Mouse (Mus musculus) liver, postnatal 0 days (tissue): ENCODE data around the gene Fam71b. TPM values are rescaled to one million over a fixed set of nuclear protein-coding genes. Genes with fewer than 3 reads are reported as not detected.
A peak's percentile ranks its signal among the peaks of the same experiment; 100 is the strongest.

Experiments used
- ATAC-seq: fragments of 200-750 bp; cut with Nextera tagmentation; 2 replicates; pipeline ENCODE4 v1.8.0; 2017; ENCODE audit warnings: mild to moderate bottlenecking, moderate library complexity
- DNase-seq: peaks from one replicate; pipeline ENCODE4 v3.0.0-alpha.2; 2016
- H3K27ac ChIP-seq: fragments of 300-500 bp; sonication (generic); 2 replicates; pipeline ENCODE4 v1.5.1; 2014; ENCODE audit warnings: antibody characterized with exemption, moderate library complexity, mild to moderate bottlenecking, low read depth
- H3K27me3 ChIP-seq: fragments of 300-500 bp; sonication (generic); 2 replicates; pipeline ENCODE4 v1.6.1; 2014; ENCODE audit warnings: low read length, control low read depth, mixed read lengths; ENCODE audit not compliant: insufficient read depth
- H3K36me3 ChIP-seq: fragments of 300-500 bp; sonication (generic); replicated peaks from 2 replicates; pipeline ENCODE4 v1.6.1; 2014; ENCODE audit warnings: mild to moderate bottlenecking, control low read depth, low read length, moderate library complexity, mixed read lengths; ENCODE audit not compliant: insufficient read depth
- H3K4me1 ChIP-seq: fragments of 300-500 bp; sonication (generic); 2 replicates; pipeline ENCODE4 v1.6.1; 2014; ENCODE audit warnings: antibody characterized with exemption, mild to moderate bottlenecking, control low read depth; ENCODE audit not compliant: insufficient read depth
- H3K4me2 ChIP-seq: fragments of 300-500 bp; sonication (generic); 2 replicates; pipeline ENCODE4 v1.6.1; 2014; ENCODE audit warnings: low read depth, mild to moderate bottlenecking, low read length, moderate library complexity, mixed read lengths
- H3K4me3 ChIP-seq: fragments of 300-500 bp; sonication (generic); 2 replicates; pipeline ENCODE4 v1.5.1; 2014; ENCODE audit warnings: low read depth, low read length
- H3K9ac ChIP-seq: fragments of 300-500 bp; sonication (generic); replicated peaks from 2 replicates; pipeline ENCODE4 v1.6.1; 2014; ENCODE audit warnings: mild to moderate bottlenecking, moderate library complexity
- H3K9me3 ChIP-seq: fragments of 300-500 bp; sonication (generic); 2 replicates; pipeline ENCODE4 v1.6.1; 2016; ENCODE audit warnings: mild to moderate bottlenecking, control low read depth, low read length, mixed read lengths
- CTCF ChIP-seq: sonication (generic); IDR thresholded peaks from 2 replicates; pipeline ENCODE4 v1.5.1; 2016; ENCODE audit warnings: antibody characterized with exemption, low read depth
- EP300 ChIP-seq: IDR thresholded peaks from 2 replicates; pipeline ENCODE4 v1.6.1; 2016; ENCODE audit warnings: antibody characterized with exemption, low read depth, mild to moderate bottlenecking
- WGBS: fragments of 180-500 bp; shearing (Covaris S2); extraction: QIAGEN DNeasy Blood & Tissue Kit; methylation state at CpG from one replicate; pipeline ENCODE4 v1.1.7; 2014; ENCODE audit not compliant: insufficient replicate concordance; 5-methylcytosine and 5-hydroxymethylcytosine counted together
- polyA plus RNA-seq: library from polyadenylated mRNA; unstranded; fragments of >200 nt; fragmentation: Nextera tagmentation; extraction: Ambion mirVana; gene quantifications from 2 replicates; pipeline ENCODE4 v1.2.1, GENCODE M21; 2015

Gene Fam71b
- polyA plus RNA-seq, 1 experiment from 2014 or later, result not detected

DNA sequence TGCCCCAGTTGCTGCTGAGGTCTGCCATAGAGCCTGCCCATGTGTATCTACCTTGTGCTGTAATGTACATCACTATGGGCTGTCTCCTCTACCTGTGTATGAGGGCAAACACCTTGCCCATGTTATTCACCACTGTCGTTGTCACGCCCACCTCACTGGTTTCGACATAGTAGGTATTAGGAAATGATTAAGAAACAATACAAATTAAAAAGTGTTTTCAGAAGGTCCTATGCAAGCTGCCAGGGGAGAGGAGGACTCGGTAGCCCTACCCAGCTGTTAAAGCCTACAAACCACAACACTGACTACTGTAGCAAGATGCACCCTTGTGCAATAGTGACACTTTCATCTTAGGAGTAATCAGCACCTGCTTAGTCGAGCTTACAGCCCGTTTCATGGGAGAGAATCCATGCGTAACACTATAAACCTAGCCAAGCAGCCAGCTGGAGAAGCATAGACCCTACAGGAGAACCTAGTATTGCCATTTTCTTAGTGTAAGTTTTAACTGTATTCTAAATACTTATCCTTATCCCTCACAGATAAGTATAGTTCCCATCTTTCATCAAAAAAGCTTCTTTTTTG lies 16.2 kb upstream of the Fam71b start:
- Histone ChIP-seq H3K4me1 (peaks cover 21% of the 10 kb centered on the region), H3K4me3 (no peak overlapping the region), H3K9ac (no peak overlapping the region), H3K4me2 (no peak overlapping the region), H3K9me3 (no peaks in the 10 kb centered on the region), H3K27ac (peak overlapping the region; percentile 37), H3K36me3 (no peaks in the 10 kb centered on the region), H3K27me3 (no peaks in the 10 kb centered on the region)
- ATAC-seq, result peak; percentile 36
- no peak for TF ChIP-seq CTCF
- TF ChIP-seq EP300, result no peak
- DNase-seq, result no peak
- WGBS, result 58% methylated on average over 7 of the region's 7 CpGs

DNA sequence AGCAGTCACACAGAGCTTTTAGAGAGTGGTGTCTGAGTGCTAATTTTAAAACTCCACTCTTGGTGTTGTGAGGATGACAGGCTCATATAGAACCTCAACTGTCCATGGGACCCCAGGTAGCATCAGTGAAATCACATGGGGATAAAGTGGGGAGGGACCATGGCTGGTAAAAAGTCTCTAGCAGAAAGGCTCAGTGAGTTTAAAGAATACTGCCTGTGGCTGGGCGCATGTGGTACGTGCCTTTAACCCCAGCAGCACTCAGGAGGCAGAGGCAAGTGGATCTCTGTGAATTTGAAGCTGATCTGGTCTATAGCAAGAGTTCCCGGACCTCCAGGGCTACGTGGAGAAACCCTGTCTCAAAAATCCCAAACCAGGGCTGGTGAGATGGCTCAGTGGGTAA lies 13.9 kb upstream of the Fam71b start:
- 91% methylated on average over 4 of the region's 4 CpGs for WGBS
- H3K9me3 ChIP-seq, result no peaks in the 10 kb centered on the region

DNA sequence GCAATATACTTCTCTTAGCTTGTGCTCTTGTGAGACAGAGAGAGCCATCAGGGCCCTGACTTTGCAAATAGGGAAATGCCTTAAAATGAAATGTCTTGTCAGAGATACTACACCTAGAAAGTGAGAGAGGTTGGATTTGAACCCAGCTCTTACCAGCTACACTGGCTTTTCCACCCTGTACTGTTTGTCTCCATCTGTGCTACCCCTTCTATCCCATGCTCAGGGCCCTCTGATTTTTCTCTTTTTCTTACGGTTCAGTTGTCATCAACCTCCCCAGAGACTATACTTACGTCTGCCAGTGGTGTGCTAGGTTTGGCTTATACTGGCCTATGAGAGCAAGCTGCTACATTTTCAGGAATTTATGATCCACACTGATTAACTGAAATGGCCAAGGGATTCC lies 11.4 kb upstream of the Fam71b start:
- H3K4me2 ChIP-seq, result no peak overlapping the region
- no peak for TF ChIP-seq CTCF
- TF ChIP-seq EP300, result no peak
- no peaks in the 10 kb centered on the region for H3K36me3 ChIP-seq
- no peaks in the 10 kb centered on the region for H3K9me3 ChIP-seq
- H3K9ac ChIP-seq, result no peak overlapping the region
- no peak for DNase-seq
- H3K4me3 ChIP-seq, result no peak overlapping the region
- no peak overlapping the region for H3K27ac ChIP-seq
- H3K27me3 ChIP-seq, result no peaks in the 10 kb centered on the region
- WGBS, result 76% methylated on average over 2 of the region's 2 CpGs
- no peak for ATAC-seq
- peaks cover 7% of the 10 kb centered on the region for H3K4me1 ChIP-seq

More for the DNA sequence above, 13.9 kb upstream of the Fam71b start:
- no peak overlapping the region for H3K9ac ChIP-seq
- no peak for DNase-seq
- no peak overlapping the region for H3K4me2 ChIP-seq
- peaks cover 17% of the 10 kb centered on the region for H3K4me1 ChIP-seq
- no peak for ATAC-seq
- TF ChIP-seq EP300 (no peak), CTCF (no peak)
- no peaks in the 10 kb centered on the region for H3K27me3 ChIP-seq
- H3K27ac ChIP-seq, result no peak overlapping the region
- H3K4me3 ChIP-seq, result no peak overlapping the region
- H3K36me3 ChIP-seq, result no peaks in the 10 kb centered on the region

DNA sequence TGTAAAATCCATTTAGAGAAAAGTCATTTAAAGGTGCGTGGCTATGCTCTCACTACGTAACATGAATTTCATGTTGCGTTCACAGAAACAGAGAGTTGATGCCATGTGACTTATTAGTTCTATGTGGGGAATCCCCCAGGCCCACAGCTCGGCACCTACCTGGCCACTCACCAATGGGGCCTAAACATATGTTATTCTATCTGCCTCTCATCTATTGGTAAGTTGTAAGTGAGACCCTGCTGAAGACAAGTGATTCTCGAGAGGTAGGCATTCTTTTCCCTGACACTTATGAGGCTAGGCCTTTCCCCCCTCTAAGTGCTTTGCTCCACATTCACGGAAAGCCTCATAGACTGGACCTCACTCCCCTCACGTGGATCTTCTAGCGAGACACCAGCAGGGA lies 9.8 kb upstream of the Fam71b start:
- no peaks in the 10 kb centered on the region for H3K36me3 ChIP-seq
- 85% methylated on average over 8 of the region's 8 CpGs for WGBS
- no peaks in the 10 kb centered on the region for H3K27me3 ChIP-seq
- DNase-seq, result no peak
- no peak overlapping the region for H3K4me3 ChIP-seq
- no peak overlapping the region for H3K9ac ChIP-seq
- H3K9me3 ChIP-seq, result no peaks in the 10 kb centered on the region
- H3K4me2 ChIP-seq, result no peak overlapping the region
- H3K4me1 ChIP-seq, result peaks cover 2% of the 10 kb centered on the region
- no peak for ATAC-seq
- H3K27ac ChIP-seq, result no peak overlapping the region
- TF ChIP-seq CTCF (no peak), EP300 (no peak)

DNA sequence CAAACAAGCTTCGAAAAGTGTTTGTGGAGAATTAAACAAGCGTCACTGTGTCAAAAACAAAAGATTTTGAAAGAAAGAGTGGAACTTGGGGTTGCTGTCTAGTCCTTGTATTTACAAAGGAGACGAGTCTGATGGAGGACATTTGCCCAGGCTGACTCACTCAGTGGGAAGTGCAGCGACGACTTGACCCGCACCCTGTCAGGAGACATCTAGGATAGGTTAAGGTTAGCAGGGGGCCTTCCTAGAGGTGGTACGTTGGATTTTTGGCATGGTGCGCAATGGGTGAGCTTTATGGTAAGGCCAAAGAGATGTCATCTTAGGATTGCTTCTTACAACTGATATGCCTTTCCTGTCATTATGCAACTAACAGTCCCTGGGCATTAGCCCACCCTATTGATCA lies 9.3 kb upstream of the Fam71b start:
- no peaks in the 10 kb centered on the region for H3K36me3 ChIP-seq
- peaks cover 2% of the 10 kb centered on the region for H3K4me1 ChIP-seq
- no peak overlapping the region for H3K4me2 ChIP-seq
- H3K9ac ChIP-seq, result no peak overlapping the region
- H3K27ac ChIP-seq, result no peak overlapping the region
- TF ChIP-seq EP300 (no peak), CTCF (no peak)
- H3K27me3 ChIP-seq, result no peaks in the 10 kb centered on the region
- no peak for DNase-seq
- no peak for ATAC-seq
- no peak overlapping the region for H3K4me3 ChIP-seq
- WGBS, result 84% methylated on average over 8 of the region's 8 CpGs
- H3K9me3 ChIP-seq, result no peaks in the 10 kb centered on the region

DNA sequence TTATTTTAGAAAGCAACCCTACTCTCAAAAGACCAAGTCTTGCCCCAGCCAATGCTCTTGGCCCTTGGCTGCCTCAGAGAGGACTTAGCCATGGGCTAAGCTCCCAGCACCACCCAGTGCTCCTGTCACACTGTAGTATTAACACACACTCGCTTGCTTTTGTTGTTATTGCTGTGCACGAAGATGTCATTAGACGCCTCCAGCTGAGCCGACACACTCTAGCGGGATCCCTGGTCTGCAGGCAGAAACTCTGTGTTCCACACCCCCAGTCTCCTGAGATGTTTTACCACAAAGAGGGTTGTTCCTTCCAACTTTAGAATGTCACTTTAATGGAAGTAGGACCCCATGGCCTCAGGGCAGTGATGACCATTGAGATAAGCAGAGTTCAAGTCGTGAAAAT lies 7.9 kb upstream of the Fam71b start:
- Histone ChIP-seq H3K4me3 (no peak overlapping the region), H3K9me3 (no peaks in the 10 kb centered on the region), H3K4me1 (no peaks in the 10 kb centered on the region; the same call in 1 of the 2 replicates), H3K27ac (no peak overlapping the region), H3K4me2 (no peak overlapping the region), H3K36me3 (no peaks in the 10 kb centered on the region), H3K27me3 (no peaks in the 10 kb centered on the region), H3K9ac (no peak overlapping the region)
- ATAC-seq, result no peak
- WGBS, result 71% methylated on average over 6 of the region's 6 CpGs
- no peak for TF ChIP-seq CTCF
- no peak for TF ChIP-seq EP300
- no peak for DNase-seq
